Mouse (Mus musculus) heart, embryonic 10.5 days (tissue): ENCODE measurements around the gene Smim14. TPM values are rescaled to one million over a fixed set of nuclear protein-coding genes. Genes with fewer than 3 reads are reported as not detected.

Experiments
- DNase-seq: peaks from one replicate; pipeline ENCODE4 v3.0.0-alpha.2; 2017; ENCODE audit warnings: low spot score
- H3K27ac ChIP-seq: fragments of 300-500 bp; sonication (generic); 2 replicates; pipeline ENCODE4 v1.5.1; 2016; ENCODE audit warnings: mild to moderate bottlenecking
- H3K27me3 ChIP-seq: fragments of 300-500 bp; sonication (generic); 2 replicates; pipeline ENCODE4 v1.6.1; 2016; ENCODE audit warnings: mild to moderate bottlenecking; ENCODE audit not compliant: poor library complexity, insufficient read depth, severe bottlenecking
- H3K36me3 ChIP-seq: fragments of 300-500 bp; sonication (generic); 2 replicates; pipeline ENCODE4 v1.6.1; 2016; ENCODE audit warnings: mild to moderate bottlenecking, moderate library complexity
- H3K4me1 ChIP-seq: fragments of 300-500 bp; sonication (generic); 2 replicates; pipeline ENCODE4 v1.6.1; 2016; ENCODE audit warnings: mild to moderate bottlenecking
- H3K4me3 ChIP-seq: fragments of 300-500 bp; sonication (generic); 2 replicates; pipeline ENCODE4 v1.5.1; 2016; ENCODE audit warnings: mild to moderate bottlenecking, moderate library complexity
- H3K9me3 ChIP-seq: fragments of 300-500 bp; sonication (generic); 2 replicates; pipeline ENCODE4 v1.6.1; 2016; ENCODE audit warnings: mild to moderate bottlenecking, moderate library complexity
- WGBS: fragments of 180-500 bp; shearing (Covaris S2); methylation state at CpG from one replicate; pipeline ENCODE4 v1.1.7; 2016; 5-methylcytosine and 5-hydroxymethylcytosine counted together
- polyA plus RNA-seq: library from polyadenylated mRNA; unstranded; fragments of >200 nt; fragmentation: Nextera tagmentation; extraction: Ambion mirVana; gene quantifications from 2 replicates; pipeline ENCODE4 v1.2.1, GENCODE M21; 2016

Smim14 gene
- polyA plus RNA-seq, 1 experiment from 2014 or later = 99.0 TPM

- no peaks in the 10 kb centered on the region for H3K9me3 ChIP-seq
- H3K4me3 ChIP-seq = no peak overlapping the region
- no peaks in the 10 kb centered on the region for H3K4me1 ChIP-seq
- DNase-seq = no peak
- no peaks in the 10 kb centered on the region for H3K36me3 ChIP-seq
- WGBS = 77% methylated on average over 8 of the region's 8 CpGs
- no peaks in the 10 kb centered on the region for H3K27me3 ChIP-seq
- H3K27ac ChIP-seq = no peak overlapping the region
These were observed 28.6 kb downstream of the Smim14 start for GRCm38 (mm10) chr5:65508395-65508794.

DNA sequence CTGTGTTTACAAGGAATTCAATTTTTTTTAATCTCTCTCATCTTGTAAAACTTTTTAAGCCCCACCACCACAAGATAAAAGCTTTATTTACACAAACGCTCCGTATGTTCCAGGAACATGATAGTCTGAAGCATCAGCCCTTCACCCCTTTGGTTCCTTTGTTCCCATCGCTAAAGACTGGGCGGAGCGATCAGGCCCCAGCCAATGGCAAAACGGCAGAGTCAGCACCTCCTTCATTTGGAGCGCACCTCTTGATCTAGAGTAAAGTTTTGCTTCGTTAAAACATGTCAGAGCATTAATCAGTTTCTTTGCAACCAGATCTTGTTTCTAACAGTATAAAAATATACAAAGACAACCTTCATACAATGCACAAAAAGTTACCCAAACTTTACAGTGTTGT, 31.2 kb downstream of the Smim14 start:
- no peaks in the 10 kb centered on the region for H3K27me3 ChIP-seq
- no peaks in the 10 kb centered on the region for H3K9me3 ChIP-seq
- H3K4me3 ChIP-seq = 0 out of 2 replicates have a peak overlapping the region, but pooled peaks have one; percentile 31
- H3K4me1 ChIP-seq = no peaks in the 10 kb centered on the region
- no peaks in the 10 kb centered on the region for H3K36me3 ChIP-seq
- WGBS = 9% methylated on average over 8 of the region's 8 CpGs
- DNase-seq = no peak
- H3K27ac ChIP-seq = no peak overlapping the region

GRCm38 (mm10) chr5:65501407-65501806, 35.6 kb downstream of the Smim14 start:
- WGBS = 88% methylated on average over 9 of the region's 9 CpGs

GRCm38 (mm10) chr5:65500231-65500630, 36.8 kb downstream of the Smim14 start:
- H3K4me3 ChIP-seq = no peak overlapping the region

More at GRCm38 (mm10) chr5:65501407-65501806, 35.6 kb downstream of the Smim14 start:
- Histone ChIP-seq H3K9me3 (no peaks in the 10 kb centered on the region), H3K4me1 (no peaks in the 10 kb centered on the region), H3K27ac (no peak overlapping the region), H3K27me3 (no peaks in the 10 kb centered on the region), H3K36me3 (no peaks in the 10 kb centered on the region), H3K4me3 (no peak overlapping the region)
- no peak for DNase-seq

GRCm38 (mm10) chr5:65492716-65493531, 44.1 kb downstream of the Smim14 start, which contains the start of gene Gm43552:
TSS of gene Gm43552 (minus strand) at chr5:65492833.
- peak within 1 kb of the TSS; percentile 98 for H3K27ac ChIP-seq
- H3K36me3 ChIP-seq = no peaks in the 10 kb centered on the region
- H3K27me3 ChIP-seq = no peaks in the 10 kb centered on the region
- WGBS = under 1% methylated on average over 53 of the region's 69 CpGs
- H3K9me3 ChIP-seq = no peaks in the 10 kb centered on the region
- peak; percentile 96 for DNase-seq
- H3K4me3 ChIP-seq = peak within 1 kb of the TSS; percentile 98
- H3K4me1 ChIP-seq = peaks cover 22% of the 10 kb centered on the region

More at GRCm38 (mm10) chr5:65500231-65500630, 36.8 kb downstream of the Smim14 start:
- H3K36me3 ChIP-seq = no peaks in the 10 kb centered on the region
- no peaks in the 10 kb centered on the region for H3K4me1 ChIP-seq
- H3K27me3 ChIP-seq = no peaks in the 10 kb centered on the region
- H3K9me3 ChIP-seq = no peaks in the 10 kb centered on the region
- DNase-seq = no peak
- H3K27ac ChIP-seq = no peak overlapping the region
- 80% methylated on average over 7 of the region's 7 CpGs for WGBS

DNA sequence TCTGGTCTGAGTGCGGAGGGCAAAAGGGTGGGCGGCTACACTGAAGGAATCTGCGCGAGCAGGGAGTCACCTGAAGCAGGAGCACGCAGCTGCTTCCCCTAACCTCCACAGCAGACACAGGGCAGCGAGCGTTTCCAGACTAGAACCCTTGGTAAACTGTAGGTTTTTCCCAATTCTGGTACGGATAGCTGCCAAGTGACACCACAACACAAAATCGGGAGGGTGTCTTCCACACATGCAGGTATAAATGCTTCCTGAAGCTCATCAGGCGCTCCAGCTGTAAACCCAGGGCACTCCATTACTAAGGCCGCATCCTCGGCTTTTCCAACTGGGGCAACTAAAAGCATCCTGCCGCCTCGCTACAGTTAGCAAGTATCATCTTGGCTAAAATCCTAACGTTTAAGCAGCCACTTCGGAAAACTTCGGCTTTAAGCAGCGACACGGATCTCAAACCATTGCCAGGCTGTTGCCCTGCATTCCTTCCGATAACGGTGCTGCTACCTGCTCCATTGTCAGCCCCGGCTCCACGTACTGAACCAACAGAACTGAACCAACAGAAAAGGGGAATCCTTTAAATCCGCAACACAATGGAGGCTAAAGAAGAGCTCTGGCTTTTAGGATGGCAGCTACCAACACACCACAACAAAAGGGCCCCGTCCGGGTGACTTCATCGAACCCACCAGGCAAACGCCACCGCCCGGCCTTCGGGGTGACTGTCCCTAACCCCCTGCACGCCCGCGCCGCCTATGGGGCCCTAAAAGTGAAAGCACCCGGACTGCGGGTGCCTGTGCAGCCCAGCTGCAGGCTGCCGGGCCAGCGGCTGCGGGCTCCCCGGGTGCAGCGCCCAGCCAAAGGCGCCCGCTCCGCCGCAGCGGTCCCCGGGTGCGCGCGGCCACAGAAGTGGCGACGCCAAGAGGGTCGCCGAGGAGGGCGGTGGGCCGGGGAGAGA, 44.9 kb downstream of the Smim14 start:
- Histone ChIP-seq H3K4me3 (peak overlapping the region; percentile 98), H3K4me1 (peaks cover 26% of the 10 kb centered on the region), H3K27ac (peak overlapping the region; percentile 98), H3K27me3 (no peaks in the 10 kb centered on the region), H3K9me3 (no peaks in the 10 kb centered on the region), H3K36me3 (no peaks in the 10 kb centered on the region)
- DNase-seq = peak; percentile 91
- under 1% methylated on average over 55 of the region's 57 CpGs for WGBS

GRCm38 (mm10) chr5:65489830-65490229, 47.2 kb downstream of the Smim14 start:
- Histone ChIP-seq H3K9me3 (no peaks in the 10 kb centered on the region), H3K4me3 (no peak overlapping the region), H3K36me3 (0 out of 2 replicates have a peak, but pooled peaks cover 2% of the 10 kb centered on the region), H3K4me1 (peaks cover 32% of the 10 kb centered on the region), H3K27me3 (no peaks in the 10 kb centered on the region), H3K27ac (0 out of 2 replicates have a peak overlapping the region, but pooled peaks have one; percentile 16)
- no peak for DNase-seq
- WGBS = 71% methylated on average over 4 of the region's 4 CpGs

DNA sequence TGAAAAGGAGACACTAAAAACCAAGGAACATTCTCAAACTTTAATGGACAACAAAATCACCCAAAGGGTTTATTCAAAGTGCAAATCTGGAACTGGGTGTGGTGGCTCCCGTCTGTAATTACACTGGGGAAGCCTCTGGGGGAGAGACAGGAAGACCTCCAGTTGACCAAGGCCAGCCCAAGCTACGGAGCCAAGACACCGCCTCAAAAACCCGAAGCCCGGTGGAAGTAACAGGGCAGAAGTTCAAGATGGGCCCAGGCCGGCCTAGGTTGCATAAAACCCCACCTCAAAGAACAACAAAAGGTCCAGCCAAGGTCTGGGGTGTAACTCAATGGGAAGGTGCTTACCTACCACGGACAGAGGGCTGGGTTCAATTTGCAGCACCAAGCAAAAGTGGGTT, 48.3 kb downstream of the Smim14 start:
- Histone ChIP-seq H3K4me3 (no peak overlapping the region), H3K27ac (no peak overlapping the region), H3K9me3 (no peaks in the 10 kb centered on the region), H3K27me3 (no peaks in the 10 kb centered on the region), H3K36me3 (0 out of 2 replicates have a peak, but pooled peaks cover 2% of the 10 kb centered on the region), H3K4me1 (peaks cover 37% of the 10 kb centered on the region)
- no peak for DNase-seq
- WGBS = 85% methylated on average over 7 of the region's 7 CpGs

GRCm38 (mm10) chr5:65487381-65487780, 49.6 kb downstream of the Smim14 start:
- Histone ChIP-seq H3K27ac (peak overlapping the region; percentile 77), H3K4me3 (peak overlapping the region; percentile 5; the same call in 1 of the 2 replicates), H3K27me3 (no peaks in the 10 kb centered on the region), H3K4me1 (peaks cover 32% of the 10 kb centered on the region), H3K9me3 (no peaks in the 10 kb centered on the region), H3K36me3 (0 out of 2 replicates have a peak, but pooled peaks cover 2% of the 10 kb centered on the region)
- peak; percentile 77 for DNase-seq
- 61% methylated on average over 10 of the region's 10 CpGs for WGBS

DNA sequence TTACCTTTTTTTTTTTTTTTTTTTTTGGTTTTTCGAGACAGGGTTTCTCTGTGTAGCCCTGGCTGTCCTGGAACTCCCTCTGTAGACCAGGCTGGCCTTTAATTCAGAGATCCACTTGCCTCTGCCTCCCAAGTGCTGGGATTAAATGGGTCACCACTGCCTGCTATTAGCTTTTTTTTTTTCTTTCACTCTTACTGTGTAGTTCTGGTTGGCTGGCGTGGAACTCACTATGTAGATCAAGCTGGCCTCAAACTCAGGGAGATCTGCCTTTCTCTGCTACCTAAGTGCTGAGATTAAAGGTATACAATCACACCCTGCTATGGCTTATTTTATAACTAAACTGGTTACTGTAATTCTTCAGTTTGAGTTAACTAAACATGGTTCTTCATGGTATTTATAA, 50.5 kb downstream of the Smim14 start:
- 81% methylated on average over 2 of the region's 2 CpGs for WGBS
- DNase-seq = no peak
- Histone ChIP-seq H3K9me3 (no peaks in the 10 kb centered on the region), H3K4me3 (no peak overlapping the region), H3K4me1 (peaks cover 28% of the 10 kb centered on the region), H3K27me3 (no peaks in the 10 kb centered on the region), H3K27ac (0 out of 2 replicates have a peak overlapping the region, but pooled peaks have one; percentile 77), H3K36me3 (0 out of 2 replicates have a peak, but pooled peaks cover 2% of the 10 kb centered on the region)

GRCm38 (mm10) chr5:65482996-65483395, 54.0 kb downstream of the Smim14 start:
- no peaks in the 10 kb centered on the region for H3K27me3 ChIP-seq
- no peak for DNase-seq
- 78% methylated on average over 4 of the region's 4 CpGs for WGBS
- no peaks in the 10 kb centered on the region for H3K9me3 ChIP-seq
- no peak overlapping the region for H3K4me3 ChIP-seq
- no peak overlapping the region for H3K27ac ChIP-seq
- 0 out of 2 replicates have a peak, but pooled peaks cover 2% of the 10 kb centered on the region for H3K36me3 ChIP-seq
- peaks cover 31% of the 10 kb centered on the region for H3K4me1 ChIP-seq

- H3K9me3 ChIP-seq = no peaks in the 10 kb centered on the region
- H3K4me3 ChIP-seq = no peak overlapping the region
- no peak for DNase-seq
- no peaks in the 10 kb centered on the region for H3K36me3 ChIP-seq
- H3K27ac ChIP-seq = peak overlapping the region; percentile 69
- 31% methylated on average over 4 of the region's 4 CpGs for WGBS
- no peaks in the 10 kb centered on the region for H3K27me3 ChIP-seq
- H3K4me1 ChIP-seq = peaks cover 21% of the 10 kb centered on the region
These were observed 56.5 kb downstream of the Smim14 start for GRCm38 (mm10) chr5:65480511-65480910.
